8 mouse cellular contexts compared by ENCODE assay signal in the genomic region with DNA sequence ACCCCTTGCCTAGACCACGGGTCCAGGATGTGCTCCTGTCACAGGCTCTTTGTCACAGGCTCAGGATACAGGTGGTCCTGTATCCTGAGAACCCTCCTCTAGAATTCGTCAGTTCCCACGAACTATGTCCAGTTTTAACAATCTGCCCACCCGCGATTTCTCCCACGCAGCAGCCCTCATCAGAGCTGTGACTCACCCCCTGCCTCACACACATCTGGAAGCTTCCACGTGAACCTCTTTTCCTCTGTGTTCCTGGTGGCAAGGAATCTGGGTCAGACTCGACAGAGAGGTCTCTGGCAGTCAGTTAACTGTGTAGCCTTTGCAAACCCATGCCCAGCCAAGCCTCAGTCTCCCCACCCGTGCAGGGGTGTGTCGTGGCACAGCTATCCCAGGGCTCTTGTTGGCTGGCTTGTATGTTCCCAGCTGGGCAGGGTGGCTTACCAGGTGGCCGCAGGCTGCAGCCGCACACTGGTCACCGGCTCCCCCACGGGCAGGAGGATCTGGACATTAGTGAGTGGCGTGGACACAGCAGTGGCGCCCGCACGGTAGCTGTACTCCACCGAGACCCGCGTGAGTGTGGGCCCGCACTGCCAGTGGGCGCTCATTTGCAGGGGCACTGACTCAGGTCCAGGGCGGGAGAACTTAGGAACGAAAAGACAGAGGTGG. TPM values are rescaled to one million over a fixed set of nuclear protein-coding genes. Genes with fewer than 3 reads are reported as not detected.
DNase-seq lines count a peak whose midpoint lies in the region; ATAC-seq and TF ChIP-seq lines count a peak whose summit lies in the region.

No protein-coding gene starts in this region.

- 0 out of 2 replicates have a peak, but pooled peaks cover 2% of the 10 kb centered on the region for H3K4me1 ChIP-seq in lung, embryonic 16.5 days (replicated peaks; ENCODE audit: control insufficient read depth, insufficient read depth, low read length)
- peaks cover 5% of the 10 kb centered on the region for H3K4me1 ChIP-seq in forebrain, embryonic 15.5 days
- H3K4me1 ChIP-seq in limb, embryonic 14.5 days (ENCODE audit: control insufficient read depth, insufficient read depth, low read length): no peaks in the 10 kb centered on the region

- peak overlapping the region; percentile 39; the same call in 1 of the 2 replicates for H3K4me2 ChIP-seq in lung, embryonic 16.5 days (ENCODE audit: low read depth, low read length)
- H3K4me2 ChIP-seq in forebrain, embryonic 15.5 days (replicated peaks): peak overlapping the region; percentile 26; the same call in 1 of the 2 replicates
- H3K4me2 ChIP-seq in limb, embryonic 14.5 days (replicated peaks; ENCODE audit: low read depth, low read length, severe bottlenecking): peak overlapping the region; percentile 40; the same call in 1 of the 2 replicates

- WGBS in lung, embryonic 16.5 days: 34% methylated on average over 25 of the region's 25 CpGs
- WGBS in forebrain, embryonic 15.5 days: 39% methylated on average over 25 of the region's 25 CpGs
- WGBS in limb, embryonic 14.5 days: 42% methylated on average over 25 of the region's 25 CpGs

- H3K27ac ChIP-seq in lung, embryonic 16.5 days (ENCODE audit: low read length): no peak overlapping the region
- H3K27ac ChIP-seq in forebrain, embryonic 15.5 days (replicated peaks): no peak overlapping the region
- no peak overlapping the region for H3K27ac ChIP-seq in limb, embryonic 14.5 days (replicated peaks; ENCODE audit: low read depth, low read length)

- peaks cover 11% of the 10 kb centered on the region; the same call in 1 of the 2 replicates for H3K27me3 ChIP-seq in lung, embryonic 16.5 days (ENCODE audit: control insufficient read depth, insufficient read depth, low read depth, low read length)
- peaks cover 24% of the 10 kb centered on the region; the same call in 1 of the 2 replicates for H3K27me3 ChIP-seq in forebrain, embryonic 15.5 days
- peaks cover 28% of the 10 kb centered on the region for H3K27me3 ChIP-seq in limb, embryonic 14.5 days (ENCODE audit: control insufficient read depth, insufficient read depth, low read length)

- no peaks in the 10 kb centered on the region for H3K9me3 ChIP-seq in lung, embryonic 16.5 days (ENCODE audit: control insufficient read depth, low read length)
- no peaks in the 10 kb centered on the region for H3K9me3 ChIP-seq in forebrain, embryonic 15.5 days
- H3K9me3 ChIP-seq in limb, embryonic 14.5 days (ENCODE audit: control insufficient read depth, low read length): no peaks in the 10 kb centered on the region

- H3K4me3 ChIP-seq in lung, embryonic 16.5 days (ENCODE audit: low read length): no peak overlapping the region
- H3K4me3 ChIP-seq in forebrain, embryonic 15.5 days: no peak overlapping the region
- no peak overlapping the region for H3K4me3 ChIP-seq in limb, embryonic 14.5 days (replicated peaks; ENCODE audit: low read length)

- no peak for TF ChIP-seq POLR2A in limb, embryonic 14.5 days (IDR thresholded peaks at IDR 0.05; ENCODE audit: borderline replicate concordance, extremely low read depth, insufficient read depth, insufficient read length)

- ATAC-seq in lung, embryonic 16.5 days (ENCODE audit: low read depth): no peak
- no peak for ATAC-seq in forebrain, embryonic 15.5 days (replicated peaks)
- ATAC-seq in limb, embryonic 14.5 days (ENCODE audit: low FRiP score, low read depth): no peak

- H3K36me3 ChIP-seq in lung, embryonic 16.5 days (ENCODE audit: control insufficient read depth, insufficient read depth, low read length): no peaks in the 10 kb centered on the region
- H3K36me3 ChIP-seq in forebrain, embryonic 15.5 days: peaks cover 18% of the 10 kb centered on the region
- H3K36me3 ChIP-seq in limb, embryonic 14.5 days (ENCODE audit: control insufficient read depth, insufficient read depth, low read length): no peaks in the 10 kb centered on the region

- DNase-seq in lung, adult 18-20 months: no peak
- DNase-seq in limb, embryonic 14.5 days (ENCODE audit: low spot score): no peak
- DNase-seq in right cerebral cortex, postnatal 14 days: peak; percentile 14
- DNase-seq in gastrocnemius, postnatal 36 days: no peak
- no peak for DNase-seq in left cerebral cortex, adult 8-10 months (ENCODE audit: low spot score in 2 of 2)
- no peak for DNase-seq in kidney, adult 9 months

- intact Hi-C loops in gastrocnemius, postnatal 36 days (cut with DNase I): no loop called here

- no peak overlapping the region for H3K9ac ChIP-seq in lung, embryonic 16.5 days (ENCODE audit: low read length)
- no peak overlapping the region for H3K9ac ChIP-seq in forebrain, embryonic 15.5 days (replicated peaks)
- no peak overlapping the region for H3K9ac ChIP-seq in limb, embryonic 14.5 days (ENCODE audit: low read depth, low read length, severe bottlenecking)

RNA-seq across cellular contexts. Expression of gene B3gnt3, which starts 7.7 kb away (rescaled TPM):
- polyA plus RNA-seq in lung, embryonic 16.5 days (2015; fragmentation: Nextera tagmentation; extraction: Ambion mirVana): 4.4 and 4.6 TPM in 2 replicates
- polyA plus RNA-seq in forebrain, embryonic 15.5 days (2015; fragmentation: Nextera tagmentation; extraction: Ambion mirVana): 0.42 and 0.46 TPM in 2 replicates
- 1.1 and 1.5 TPM in 2 replicates for polyA plus RNA-seq in limb, embryonic 14.5 days (2012; rRNA removed)
- 0.67 and 0.77 TPM in 2 replicates for polyA plus RNA-seq in limb, embryonic 14.5 days (2014; fragmentation: Nextera tagmentation; extraction: Ambion mirVana)
- total RNA-seq in gastrocnemius, postnatal 36 days (2021): 1 to 10 TPM; 2.1 to 2.6 TPM
- total RNA-seq in left cerebral cortex, adult 8-10 months (2022): under 1 TPM; 0.41 to 0.88 (median 0.70) TPM

RNA-seq across cellular contexts. Expression of gene Fcho1, which starts 16.2 kb away (rescaled TPM):
- polyA plus RNA-seq in lung, embryonic 16.5 days (2015; fragmentation: Nextera tagmentation; extraction: Ambion mirVana): 6.5 and 8.0 TPM in 2 replicates
- polyA plus RNA-seq in forebrain, embryonic 15.5 days (2015; fragmentation: Nextera tagmentation; extraction: Ambion mirVana): 70.9 and 71.7 TPM in 2 replicates
- 10.4 and 11.0 TPM in 2 replicates for polyA plus RNA-seq in limb, embryonic 14.5 days (2012; rRNA removed)
- 3.3 and 3.6 TPM in 2 replicates for polyA plus RNA-seq in limb, embryonic 14.5 days (2014; fragmentation: Nextera tagmentation; extraction: Ambion mirVana)
- total RNA-seq in gastrocnemius, postnatal 36 days (2021): 1 to 10 TPM in 1 of 2 experiments, not detected in 1; 1.4 TPM
- 100 to 1,000 TPM; 150 to 181 (median 159) TPM for total RNA-seq in left cerebral cortex, adult 8-10 months (2022)

RNA-seq across cellular contexts. Expression of gene Insl3, which starts 20.3 kb away (rescaled TPM):
- polyA plus RNA-seq in lung, embryonic 16.5 days (2015; fragmentation: Nextera tagmentation; extraction: Ambion mirVana): 1.4 and 1.5 TPM in 2 replicates
- 0.54 TPM in 1 of 2 replicates, not detected in the other for polyA plus RNA-seq in forebrain, embryonic 15.5 days (2015; fragmentation: Nextera tagmentation; extraction: Ambion mirVana)
- 1.8 and 2.5 TPM in 2 replicates for polyA plus RNA-seq in limb, embryonic 14.5 days (2012; rRNA removed)
- polyA plus RNA-seq in limb, embryonic 14.5 days (2014; fragmentation: Nextera tagmentation; extraction: Ambion mirVana): 1.7 TPM in 1 of 2 replicates, not detected in the other
- 1 to 10 TPM; 1.0 to 1.2 TPM for total RNA-seq in gastrocnemius, postnatal 36 days (2021)
- total RNA-seq in left cerebral cortex, adult 8-10 months (2022): 1 to 10 TPM; 1.4 to 3.2 (median 2.1) TPM

RNA-seq across cellular contexts. Expression of gene Jak3, which starts 33.2 kb away (rescaled TPM):
- 8.9 and 9.1 TPM in 2 replicates for polyA plus RNA-seq in lung, embryonic 16.5 days (2015; fragmentation: Nextera tagmentation; extraction: Ambion mirVana)
- 2.9 and 3.3 TPM in 2 replicates for polyA plus RNA-seq in forebrain, embryonic 15.5 days (2015; fragmentation: Nextera tagmentation; extraction: Ambion mirVana)
- 8.0 and 11.1 TPM in 2 replicates for polyA plus RNA-seq in limb, embryonic 14.5 days (2012; rRNA removed)
- 5.2 and 5.3 TPM in 2 replicates for polyA plus RNA-seq in limb, embryonic 14.5 days (2014; fragmentation: Nextera tagmentation; extraction: Ambion mirVana)
- 1 to 10 TPM; 1.8 TPM for total RNA-seq in gastrocnemius, postnatal 36 days (2021)
- 1 to 10 TPM; 4.4 to 7.3 (median 6.1) TPM for total RNA-seq in left cerebral cortex, adult 8-10 months (2022)

RNA-seq across cellular contexts. Expression of gene Unc13a, which starts 37.7 kb away (rescaled TPM):
- 0.67 and 0.68 TPM in 2 replicates for polyA plus RNA-seq in lung, embryonic 16.5 days (2015; fragmentation: Nextera tagmentation; extraction: Ambion mirVana)
- 23.3 and 23.6 TPM in 2 replicates for polyA plus RNA-seq in forebrain, embryonic 15.5 days (2015; fragmentation: Nextera tagmentation; extraction: Ambion mirVana)
- polyA plus RNA-seq in limb, embryonic 14.5 days (2012; rRNA removed): 0.28 and 0.39 TPM in 2 replicates
- polyA plus RNA-seq in limb, embryonic 14.5 days (2014; fragmentation: Nextera tagmentation; extraction: Ambion mirVana): 0.91 and 0.97 TPM in 2 replicates
- total RNA-seq in gastrocnemius, postnatal 36 days (2021): not detected
- total RNA-seq in left cerebral cortex, adult 8-10 months (2022): 100 to 1,000 TPM; 237 to 269 (median 246) TPM
